8 mouse cellular contexts compared by ENCODE assay signal in genomic region chr3:66973391-66973943, GRCm38 (mm10). TPM values are rescaled to one million over a fixed set of nuclear protein-coding genes. Genes with fewer than 3 reads are reported as not detected.
DNase-seq lines count a peak whose midpoint lies in the region; ATAC-seq and TF ChIP-seq lines count a peak whose summit lies in the region.

No protein-coding gene starts in this region.

- WGBS in heart, postnatal 0 days: 3% methylated on average over 58 of the region's 59 CpGs

- H3K4me3 ChIP-seq in heart, postnatal 0 days (ENCODE audit: low read depth, low read length): peak overlapping the region; percentile 48

- H3K9ac ChIP-seq in heart, postnatal 0 days (replicated peaks; ENCODE audit: low read depth, low read length): no peak overlapping the region

- no peak for TF ChIP-seq EP300 in heart, postnatal 0 days (IDR thresholded peaks at IDR 0.05; ENCODE audit: low read depth)

- H3K4me1 ChIP-seq in heart, postnatal 0 days (ENCODE audit: control insufficient read depth, insufficient read depth): peaks cover 4% of the 10 kb centered on the region; the same call in 1 of the 2 replicates

- H3K36me3 ChIP-seq in heart, postnatal 0 days (replicated peaks; ENCODE audit: control insufficient read depth, insufficient read depth, low read length): no peaks in the 10 kb centered on the region
- no peaks in the 10 kb centered on the region for H3K36me3 ChIP-seq in splenic B cell, adult 2 months (ENCODE audit: control insufficient read depth, insufficient read depth, low read length, poor library complexity, severe bottlenecking)

- ATAC-seq in common myeloid progenitor, adult 5-6 weeks (replicated peaks; ENCODE audit: low read depth, poor library complexity, severe bottlenecking): peak; percentile 40
- ATAC-seq in heart, postnatal 0 days (ENCODE audit: insufficient read depth, low read depth): no peak; the same call in 1 of the 2 replicates

- H3K9me3 ChIP-seq in heart, postnatal 0 days (replicated peaks; ENCODE audit: control insufficient read depth, low read length): no peaks in the 10 kb centered on the region

- peaks cover 89% of the 10 kb centered on the region for H3K27me3 ChIP-seq in heart, postnatal 0 days (ENCODE audit: control insufficient read depth, insufficient read depth, low read length)
- peaks cover 7% of the 10 kb centered on the region; the same call in 1 of the 2 replicates for H3K27me3 ChIP-seq in splenic B cell, adult 2 months (ENCODE audit: control insufficient read depth, insufficient read depth, low read length, poor library complexity, severe bottlenecking)

- peak; percentile 32 for DNase-seq in right cerebral cortex, postnatal 25 days
- DNase-seq in right cerebral cortex, postnatal 36 days (ENCODE audit: low spot score in 2 of 2): no peak
- DNase-seq in heart, postnatal 0 days (ENCODE audit: low spot score): no peak
- DNase-seq in kidney, postnatal 10 days: peak; percentile 76
- peak; percentile 54 for DNase-seq in lung, postnatal 25 days (ENCODE audit: low spot score)
- DNase-seq in splenic B cell, adult 2 months (ENCODE audit: low read depth, low spot score): peak; percentile 76
- DNase-seq in layer of hippocampus, adult 18-20 months (ENCODE audit: low spot score in 2 of 2): no peak

- no peak overlapping the region for H3K27ac ChIP-seq in heart, postnatal 0 days (ENCODE audit: low read depth)

- peak overlapping the region; percentile 59 for H3K4me2 ChIP-seq in heart, postnatal 0 days (ENCODE audit: low read depth, low read length)

- TF ChIP-seq CTCF in heart, postnatal 0 days (IDR thresholded peaks at IDR 0.05; ENCODE audit: low read depth): no peak

RNA-seq across cellular contexts. Expression of gene Rsrc1, which starts 7.7 kb away (rescaled TPM):
- 50.8 and 60.9 TPM in 2 replicates for total RNA-seq in common myeloid progenitor, adult 5-6 weeks (2017)
- 13.1 and 13.3 TPM in 2 replicates for total RNA-seq in heart, postnatal 0 days (2014; rRNA removed; ENCODE audit: low replicate concordance)
- 13.2 and 15.0 TPM in 2 replicates for polyA plus RNA-seq in heart, postnatal 0 days (2015; fragmentation: Nextera tagmentation; extraction: Ambion mirVana)
- total RNA-seq in layer of hippocampus, adult 18-20 months (2021): 10 to 100 TPM; 40.7 to 42.0 TPM

RNA-seq across cellular contexts. Expression of gene Shox2, which starts 8.1 kb away (rescaled TPM):
- not detected in 2 replicates for total RNA-seq in common myeloid progenitor, adult 5-6 weeks (2017)
- total RNA-seq in heart, postnatal 0 days (2014; rRNA removed; ENCODE audit: low replicate concordance): 0.11 and 0.73 TPM in 2 replicates
- polyA plus RNA-seq in heart, postnatal 0 days (2015; fragmentation: Nextera tagmentation; extraction: Ambion mirVana): 2.3 and 5.6 TPM in 2 replicates
- under 1 TPM; 0.20 to 0.94 TPM for total RNA-seq in layer of hippocampus, adult 18-20 months (2021)

Comparison
In these comparisons a context has a peak if more than half of its experiments do, and no peak if none do; other contexts are left out.
1. DNase-seq: peak in right cerebral cortex, postnatal 25 days (single experiment), kidney, postnatal 10 days (single experiment), lung, postnatal 25 days (single experiment) and splenic B cell, adult 2 months (single experiment); none in right cerebral cortex, postnatal 36 days (0 of 2), heart, postnatal 0 days (single experiment) and layer of hippocampus, adult 18-20 months (0 of 2).